Mouse (Mus musculus) stomach, embryonic 15.5 days (tissue): Measurements from ENCODE around the gene Mvk. TPM values are rescaled to one million over a fixed set of nuclear protein-coding genes. Genes with fewer than 3 reads are reported as not detected.

ENCODE experiments used
- ATAC-seq: fragments of 200-750 bp; cut with Nextera tagmentation; 2 replicates; pipeline ENCODE4 v1.8.0; 2017; ENCODE audit warnings: low read depth, moderate number of reproducible peaks, moderate TSS enrichment; ENCODE audit not compliant: insufficient read depth, low FRiP score
- H3K27ac ChIP-seq: fragments of 300-500 bp; sonication (generic); 2 replicates; pipeline ENCODE4 v1.5.1; 2015; ENCODE audit warnings: mild to moderate bottlenecking, inconsistent platforms
- H3K27me3 ChIP-seq: fragments of 300-500 bp; sonication (generic); replicated peaks from 2 replicates; pipeline ENCODE4 v1.6.1; 2015; ENCODE audit warnings: inconsistent platforms
- H3K36me3 ChIP-seq: fragments of 300-500 bp; sonication (generic); 2 replicates; pipeline ENCODE4 v1.6.1; 2015; ENCODE audit warnings: inconsistent platforms
- H3K4me1 ChIP-seq: fragments of 300-500 bp; sonication (generic); 2 replicates; pipeline ENCODE4 v1.6.1; 2015; ENCODE audit warnings: inconsistent platforms
- H3K4me2 ChIP-seq: fragments of 300-500 bp; sonication (generic); 2 replicates; pipeline ENCODE4 v1.6.1; 2015; ENCODE audit warnings: mild to moderate bottlenecking, inconsistent platforms
- H3K4me3 ChIP-seq: fragments of 300-500 bp; sonication (generic); replicated peaks from 2 replicates; pipeline ENCODE4 v1.5.1; 2015; ENCODE audit warnings: inconsistent platforms
- H3K9ac ChIP-seq: fragments of 300-500 bp; sonication (generic); 2 replicates; pipeline ENCODE4 v1.6.1; 2015; ENCODE audit warnings: inconsistent platforms
- H3K9me3 ChIP-seq: fragments of 300-500 bp; sonication (generic); 2 replicates; pipeline ENCODE4 v1.6.1; 2016; ENCODE audit warnings: inconsistent platforms
- WGBS: fragments of 180-500 bp; shearing (Covaris S2); methylation state at CpG from one replicate; pipeline ENCODE4 v1.1.7; 2015; 5-methylcytosine and 5-hydroxymethylcytosine counted together
- microRNA-seq: library from miRNA; unstranded; fragments of <30 nt; microRNA quantifications from one replicate; pipeline ENCODE4, GENCODE M21; 2016
- polyA plus RNA-seq: library from polyadenylated mRNA; unstranded; fragments of >200 nt; fragmentation: Nextera tagmentation; extraction: Ambion mirVana; gene quantifications from 2 replicates; pipeline ENCODE4 v1.2.1, GENCODE M21; 2015

The Mvk gene
- polyA plus RNA-seq, 1 experiment from 2014 or later: 49.7 TPM

DNA sequence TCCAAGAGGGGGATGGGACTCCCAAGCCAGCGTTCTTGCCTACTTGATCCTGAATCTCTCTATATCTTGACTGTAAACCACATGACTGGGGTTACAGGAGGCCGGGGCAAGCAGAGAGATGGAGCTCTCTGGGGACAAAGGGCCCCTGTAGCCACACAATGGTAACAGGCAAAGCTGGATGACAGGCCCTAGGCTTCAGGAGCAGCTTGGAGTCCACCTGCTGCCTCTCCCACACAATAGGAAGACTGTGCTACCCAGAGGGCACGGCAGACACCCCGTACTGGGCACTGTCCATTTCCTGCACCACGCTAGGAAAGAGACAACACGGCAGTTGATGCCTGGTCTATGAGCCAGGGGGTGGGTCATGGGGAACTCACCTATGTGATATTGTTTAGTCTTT lies 45.5 kb downstream of the Mvk start:
- Histone ChIP-seq H3K4me1 (no peaks in the 10 kb centered on the region), H3K9me3 (no peaks in the 10 kb centered on the region), H3K4me3 (no peak overlapping the region), H3K9ac (no peak overlapping the region), H3K27me3 (no peaks in the 10 kb centered on the region), H3K4me2 (no peak overlapping the region), H3K36me3 (no peaks in the 10 kb centered on the region), H3K27ac (no peak overlapping the region)
- 79% methylated on average over 6 of the region's 6 CpGs for WGBS
- no peak for ATAC-seq

DNA sequence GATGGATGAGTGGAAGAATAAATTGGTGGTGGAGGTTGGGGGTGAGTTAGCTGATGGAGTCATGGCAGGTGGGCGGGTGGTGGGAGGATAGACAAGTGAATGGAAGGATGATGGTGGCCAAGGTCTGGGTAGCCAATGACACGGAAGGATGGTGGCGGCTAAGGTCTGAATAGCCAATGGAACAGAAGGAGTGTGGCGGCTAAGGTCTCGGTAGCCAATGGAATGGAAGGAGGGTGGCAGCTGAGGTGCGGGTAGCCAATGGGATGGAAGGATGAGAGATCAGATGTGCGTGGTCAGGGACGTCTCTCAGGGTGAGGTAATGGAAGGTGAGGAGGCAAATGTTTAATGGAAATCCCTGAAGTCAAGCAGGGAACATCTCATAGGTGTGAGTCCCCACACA lies 46.2 kb downstream of the Mvk start:
- no peaks in the 10 kb centered on the region for H3K9me3 ChIP-seq
- WGBS: 92% methylated on average over 8 of the region's 8 CpGs
- no peak for ATAC-seq

DNA sequence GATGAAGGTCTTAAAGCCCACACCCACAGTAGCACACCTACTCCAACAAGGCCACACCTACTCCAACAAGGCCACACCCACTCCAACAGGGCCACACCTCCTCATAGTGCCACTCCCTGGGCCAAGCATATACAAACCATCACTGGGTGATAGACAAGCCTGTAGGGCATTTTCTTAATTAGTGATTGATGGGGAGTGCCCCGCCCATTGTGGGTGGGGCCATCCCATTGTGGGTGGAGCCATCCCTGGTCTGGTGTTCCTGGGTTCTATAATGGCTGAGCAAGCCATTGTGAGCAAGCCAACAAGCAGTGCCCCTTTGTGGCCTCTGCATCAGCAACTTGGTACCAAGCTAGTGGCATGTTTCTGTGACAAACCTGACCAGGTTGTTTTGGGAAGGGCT lies 50.7 kb downstream of the Mvk start:
- no peak overlapping the region for H3K4me3 ChIP-seq
- H3K4me1 ChIP-seq: no peaks in the 10 kb centered on the region
- WGBS: 21% methylated on average over 1 of the region's 1 CpGs
- no peaks in the 10 kb centered on the region for H3K36me3 ChIP-seq
- H3K9ac ChIP-seq: no peak overlapping the region
- ATAC-seq: no peak
- H3K27ac ChIP-seq: no peak overlapping the region
- H3K4me2 ChIP-seq: no peak overlapping the region
- H3K27me3 ChIP-seq: no peaks in the 10 kb centered on the region
- no peaks in the 10 kb centered on the region for H3K9me3 ChIP-seq

More for the DNA sequence above, 46.2 kb downstream of the Mvk start:
- Histone ChIP-seq H3K27ac (no peak overlapping the region), H3K4me3 (no peak overlapping the region), H3K4me2 (no peak overlapping the region), H3K27me3 (no peaks in the 10 kb centered on the region), H3K4me1 (no peaks in the 10 kb centered on the region), H3K36me3 (no peaks in the 10 kb centered on the region), H3K9ac (no peak overlapping the region)

DNA sequence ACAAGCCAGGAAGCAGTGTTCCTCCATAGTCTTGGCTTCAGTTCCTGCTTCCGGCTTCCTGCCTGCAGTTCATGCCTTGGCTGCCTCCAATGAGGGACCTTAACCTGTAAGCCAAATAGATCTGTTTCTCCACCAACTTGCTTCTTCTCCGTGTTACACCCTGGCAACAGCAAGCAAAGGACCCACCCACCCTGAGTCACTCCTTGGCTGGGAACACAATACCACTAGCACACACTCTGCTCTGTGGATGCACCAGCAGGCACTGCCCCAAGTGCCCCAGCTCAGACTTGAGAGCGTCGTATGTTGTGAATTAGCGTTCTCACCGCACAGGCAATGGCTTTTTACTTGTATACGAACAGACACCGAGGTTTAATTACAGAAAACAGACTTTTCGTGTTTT lies 57.2 kb downstream of the Mvk start:
- Histone ChIP-seq H3K9me3 (no peaks in the 10 kb centered on the region), H3K27ac (no peak overlapping the region), H3K4me2 (no peak overlapping the region), H3K4me1 (0 out of 2 replicates have a peak, but pooled peaks cover 2% of the 10 kb centered on the region), H3K27me3 (no peaks in the 10 kb centered on the region), H3K9ac (no peak overlapping the region), H3K36me3 (no peaks in the 10 kb centered on the region), H3K4me3 (no peak overlapping the region)
- no peak for ATAC-seq
- WGBS: 63% methylated on average over 9 of the region's 9 CpGs

DNA sequence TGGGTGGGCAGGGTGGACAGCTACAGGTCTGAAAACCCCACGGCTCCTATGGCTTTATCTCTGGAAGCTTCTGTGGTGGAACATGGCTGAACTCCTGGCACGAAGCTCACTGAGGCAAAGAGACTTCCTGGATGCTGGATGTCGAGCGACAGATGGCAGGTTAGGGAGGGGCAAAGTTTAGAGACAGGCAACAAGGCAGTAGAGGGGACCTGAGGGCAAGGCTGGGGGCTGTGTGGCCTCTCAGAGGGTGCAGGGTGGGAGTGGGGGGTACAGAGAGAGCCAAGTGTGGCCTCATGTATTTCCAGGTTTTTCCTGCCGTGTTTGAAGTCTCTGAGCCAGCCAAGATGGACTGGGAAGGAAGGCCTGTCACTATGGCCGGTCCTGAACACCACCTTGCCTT lies 60.8 kb downstream of the Mvk start:
- Histone ChIP-seq H3K9ac (no peak overlapping the region), H3K36me3 (no peaks in the 10 kb centered on the region), H3K4me1 (peaks cover 19% of the 10 kb centered on the region; the same call in 1 of the 2 replicates), H3K4me2 (no peak overlapping the region), H3K4me3 (no peak overlapping the region), H3K27me3 (no peaks in the 10 kb centered on the region), H3K27ac (no peak overlapping the region), H3K9me3 (no peaks in the 10 kb centered on the region)
- WGBS: 57% methylated on average over 6 of the region's 6 CpGs
- no peak for ATAC-seq

DNA sequence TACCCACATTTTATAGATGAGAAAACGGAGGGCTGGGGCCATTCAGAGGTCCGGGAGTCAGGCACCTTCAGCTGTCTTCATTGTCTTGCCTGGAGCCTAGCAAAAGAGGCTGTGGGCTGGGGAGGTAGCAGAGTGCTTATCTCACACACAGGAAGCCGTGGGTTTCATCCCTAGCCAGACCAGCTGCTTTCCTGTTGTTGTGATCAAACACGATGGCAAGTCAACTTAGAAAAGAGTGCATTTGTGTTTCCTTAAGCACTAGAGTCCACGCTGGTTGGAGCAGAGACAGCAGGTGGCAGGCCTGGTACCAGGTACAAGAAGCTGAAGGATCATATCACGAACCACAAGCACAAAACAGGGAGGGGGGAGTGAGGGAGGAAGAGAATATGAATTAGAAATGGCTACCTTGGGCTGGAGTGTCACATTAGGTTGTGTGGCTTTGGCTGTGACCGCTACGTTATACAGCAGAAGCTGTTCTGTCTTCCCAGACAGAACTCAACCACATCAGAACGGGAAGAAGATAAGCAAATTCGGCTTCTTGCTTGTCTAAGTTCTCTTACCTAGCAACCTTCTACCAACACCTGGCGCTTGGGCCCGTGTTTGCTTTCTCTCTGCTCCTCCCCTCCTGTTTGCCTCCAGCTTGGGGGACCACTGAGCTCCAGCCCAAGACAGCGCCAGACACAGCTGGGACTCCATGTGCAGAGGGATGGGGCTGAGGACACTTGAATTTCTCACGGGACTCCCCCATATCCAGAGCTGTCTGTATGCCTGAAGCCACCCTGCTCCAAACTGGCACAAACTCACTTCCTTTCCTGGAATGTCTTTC lies 61.4 kb downstream of the Mvk start:
- Histone ChIP-seq H3K27me3 (no peaks in the 10 kb centered on the region), H3K9ac (no peak overlapping the region), H3K4me2 (no peak overlapping the region), H3K4me3 (no peak overlapping the region), H3K27ac (no peak overlapping the region), H3K36me3 (no peaks in the 10 kb centered on the region), H3K9me3 (no peaks in the 10 kb centered on the region), H3K4me1 (peaks cover 19% of the 10 kb centered on the region; the same call in 1 of the 2 replicates)
- ATAC-seq: no peak
- WGBS: 46% methylated on average over 14 of the region's 14 CpGs

DNA sequence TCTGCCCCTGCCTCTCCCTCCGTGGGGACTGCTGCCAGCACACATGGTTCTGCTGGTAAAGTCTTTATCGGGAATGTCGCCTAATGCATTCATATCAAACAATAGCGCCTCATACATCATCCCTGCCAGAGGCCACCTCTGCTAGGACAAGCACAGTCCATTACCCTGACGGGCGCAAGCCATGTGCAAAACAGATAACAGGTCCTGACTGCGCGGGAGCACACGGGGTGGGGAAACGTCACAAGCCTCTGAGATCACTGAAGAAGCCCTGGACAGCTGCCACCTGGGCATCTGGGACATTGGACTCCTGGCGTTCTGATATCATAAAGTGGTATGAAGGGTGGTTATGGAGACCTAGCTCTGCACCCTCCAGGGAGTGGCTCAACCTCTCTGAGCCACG lies 63.3 kb downstream of the Mvk start:
- Histone ChIP-seq H3K36me3 (no peaks in the 10 kb centered on the region), H3K27ac (no peak overlapping the region), H3K9ac (no peak overlapping the region), H3K4me1 (peaks cover 19% of the 10 kb centered on the region; the same call in 1 of the 2 replicates), H3K9me3 (no peaks in the 10 kb centered on the region), H3K27me3 (no peaks in the 10 kb centered on the region), H3K4me2 (no peak overlapping the region), H3K4me3 (no peak overlapping the region)
- no peak for ATAC-seq
- WGBS: 52% methylated on average over 12 of the region's 12 CpGs

DNA sequence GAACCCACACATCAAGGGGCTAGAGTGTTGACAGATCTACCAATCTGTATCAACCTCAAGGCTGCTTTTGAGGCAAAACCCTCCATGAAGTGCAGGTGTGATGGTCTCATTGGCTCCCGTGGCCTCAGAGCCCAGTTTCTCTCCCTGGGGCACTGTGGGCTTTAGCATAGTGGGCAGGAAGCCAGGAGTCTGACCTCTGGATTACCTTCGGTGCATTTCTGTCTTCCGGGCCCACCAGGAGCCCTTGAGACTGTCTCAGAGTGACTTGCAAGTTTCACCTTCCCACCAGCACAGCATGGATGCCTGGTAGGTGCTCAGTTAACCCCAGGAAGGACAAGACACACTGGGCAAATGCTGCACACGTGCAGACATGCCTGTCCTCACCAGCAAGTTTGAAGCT lies 63.9 kb downstream of the Mvk start:
- Histone ChIP-seq H3K9me3 (no peaks in the 10 kb centered on the region), H3K4me2 (no peak overlapping the region), H3K4me3 (no peak overlapping the region), H3K27me3 (no peaks in the 10 kb centered on the region), H3K9ac (no peak overlapping the region), H3K27ac (no peak overlapping the region), H3K4me1 (peaks cover 19% of the 10 kb centered on the region; the same call in 1 of the 2 replicates), H3K36me3 (no peaks in the 10 kb centered on the region)
- WGBS: 38% methylated on average over 4 of the region's 4 CpGs
- ATAC-seq: no peak

DNA sequence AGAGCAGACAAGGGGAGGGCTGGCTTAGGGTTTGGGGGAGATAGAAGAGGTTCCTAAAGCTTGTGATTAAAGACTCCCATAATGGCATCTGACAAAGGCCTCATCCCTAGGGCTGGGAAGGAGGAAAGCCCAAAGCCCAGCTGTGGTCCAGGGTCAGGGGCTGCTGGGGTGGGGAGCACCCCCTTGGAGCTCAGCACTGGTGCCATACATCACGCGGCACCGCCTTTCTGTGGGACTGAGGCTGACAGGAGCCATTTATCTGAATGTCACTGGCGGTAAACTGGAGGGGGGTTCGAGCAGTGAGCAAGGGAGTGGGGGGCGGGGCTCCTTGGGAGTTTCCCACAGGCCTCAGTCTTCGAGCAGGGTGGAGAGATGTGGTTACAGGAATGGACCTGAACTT lies 65.4 kb downstream of the Mvk start:
- Histone ChIP-seq H3K27me3 (no peaks in the 10 kb centered on the region), H3K27ac (no peak overlapping the region), H3K4me2 (no peak overlapping the region), H3K4me3 (no peak overlapping the region), H3K36me3 (no peaks in the 10 kb centered on the region), H3K9ac (no peak overlapping the region), H3K4me1 (peaks cover 23% of the 10 kb centered on the region; the same call in 1 of the 2 replicates), H3K9me3 (no peaks in the 10 kb centered on the region)
- 36% methylated on average over 7 of the region's 7 CpGs for WGBS
- ATAC-seq: no peak

Small RNA genes within 50 kb of the gene (microRNA-seq; reads per million reads assigned to microRNA genes)
- gene Mir7027: not detected

Other genes with a start within 250 kb of the Mvk start
- gene Foxn4, start 170.5 kb upstream of the Mvk start, polyA plus RNA-seq: not detected in 2 replicates
- 5.5 and 6.5 TPM in 2 replicates for gene Myo1h, start 155.1 kb upstream of the Mvk start, polyA plus RNA-seq
- gene Kctd10, start 63.8 kb upstream of the Mvk start, polyA plus RNA-seq: 122 and 124 TPM in 2 replicates
- 36.1 and 37.9 TPM in 2 replicates for gene Ube3b, start 63.7 kb upstream of the Mvk start, polyA plus RNA-seq
- 28.8 and 29.8 TPM in 2 replicates for gene Mmab, start 209 bp upstream of the Mvk start, polyA plus RNA-seq
- gene Fam222a, start 123.7 kb downstream of the Mvk start, polyA plus RNA-seq: 2.9 and 3.8 TPM in 2 replicates
- 1.7 and 1.9 TPM in 2 replicates for gene Trpv4, start 214.2 kb downstream of the Mvk start, polyA plus RNA-seq
- 123 and 144 TPM in 2 replicates for gene Gltp, start 246.7 kb downstream of the Mvk start, polyA plus RNA-seq